Mouse (Mus musculus): ENCODE measurements around the gene Gfy.
"Not testable (repeated sequence)": the region's sequence is repeated elsewhere in the genome, so short reads cannot be mapped to it uniquely, and the experiment has no call there.

Gfy gene

GRCm38 (mm10) chr7:45165701-45166100 is 13.7 kb downstream of the Gfy start:
- DNase-seq, result no peak

DNA sequence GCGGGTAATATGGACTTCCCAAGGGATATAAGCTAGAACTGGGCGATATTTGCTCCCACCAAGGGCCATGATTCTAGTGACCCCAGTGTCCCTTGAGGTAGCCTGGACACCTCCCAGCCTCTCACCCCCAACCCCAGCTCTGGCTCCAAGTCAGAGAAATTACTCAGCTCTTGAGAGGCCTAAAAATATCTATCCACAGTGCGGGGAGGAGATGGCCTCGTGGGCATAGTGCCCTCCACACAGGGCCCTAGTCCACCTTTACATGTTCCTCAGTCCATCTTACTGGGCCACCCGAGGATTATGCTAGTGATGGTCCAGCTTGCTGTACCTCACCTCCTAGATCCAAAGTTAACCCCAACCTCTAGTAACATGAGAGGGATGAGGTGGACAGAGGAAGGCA is 14.5 kb downstream of the Gfy start:
- no peak for DNase-seq

DNA sequence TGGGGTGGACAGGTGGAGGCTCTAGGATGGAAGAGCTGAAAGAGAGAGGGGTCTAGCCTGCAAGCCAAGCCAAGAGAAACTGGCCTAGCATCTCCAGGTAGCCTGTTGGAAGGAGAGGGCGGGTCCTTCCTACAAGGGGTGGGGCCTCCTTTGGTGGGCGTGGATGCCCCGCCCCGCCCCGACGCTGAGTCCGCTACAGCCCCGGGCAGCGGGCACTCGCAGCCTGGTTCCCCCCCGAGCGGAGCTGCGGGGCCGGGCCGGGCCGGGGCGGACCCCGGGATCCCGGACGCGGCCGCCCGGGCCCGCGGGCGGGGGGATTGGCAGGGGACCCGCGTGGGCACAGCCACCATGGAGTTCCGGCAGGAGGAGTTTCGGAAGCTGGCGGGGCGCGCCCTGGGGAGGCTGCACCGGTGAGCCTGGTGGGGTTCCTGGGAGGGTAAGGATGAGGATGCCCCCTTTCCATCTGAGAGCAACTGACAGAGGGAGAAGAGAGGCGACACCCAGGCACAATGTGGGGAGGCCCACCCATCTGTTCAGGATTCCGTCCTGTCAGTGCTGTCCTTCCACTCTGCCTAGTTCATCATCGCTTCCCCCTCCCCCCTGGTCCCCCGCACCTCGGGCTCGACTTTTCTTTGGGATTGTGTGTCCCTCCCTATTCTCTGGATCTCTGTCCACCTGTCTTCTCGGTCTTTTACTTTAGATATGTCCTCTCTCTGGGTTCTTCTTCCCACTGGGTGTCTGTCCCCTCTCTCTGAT is 15.5 kb downstream of the Gfy start, which contains the start of gene Slc17a7:
Gene Slc17a7, plus strand, starts transcription at position 215 of the 756 bp plus-strand sequence.
- peak; percentile 30 to 37 for DNase-seq

- no peak for DNase-seq
Measured at GRCm38 (mm10) chr7:45162996-45163615, 16.3 kb downstream of the Gfy start.

- DNase-seq, result no peak
Measured at GRCm38 (mm10) chr7:45162551-45162950, 16.8 kb downstream of the Gfy start.

GRCm38 (mm10) chr7:45161612-45162473 is 17.5 kb downstream of the Gfy start:
- DNase-seq, result peak; percentile 84 to 89

DNA sequence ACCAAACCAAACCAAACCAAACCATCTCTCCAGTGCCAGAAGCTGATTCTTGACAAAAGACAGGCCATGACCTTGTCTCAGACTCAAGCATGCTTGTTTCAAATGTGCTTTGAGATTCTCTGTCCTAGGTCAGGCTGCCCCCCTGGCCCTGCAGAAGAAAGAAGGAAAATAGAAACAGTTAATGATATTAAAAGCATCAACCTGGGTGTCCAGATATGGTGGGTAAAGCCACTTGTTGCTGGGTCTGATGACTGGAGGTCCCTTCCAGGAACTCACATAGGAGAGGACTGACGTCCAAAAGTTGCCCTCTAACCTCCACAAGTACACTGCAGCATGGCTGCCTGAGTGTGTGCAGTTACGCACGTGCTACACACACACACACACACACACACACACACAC is 18.5 kb downstream of the Gfy start:
- DNase-seq, result no peak

DNA sequence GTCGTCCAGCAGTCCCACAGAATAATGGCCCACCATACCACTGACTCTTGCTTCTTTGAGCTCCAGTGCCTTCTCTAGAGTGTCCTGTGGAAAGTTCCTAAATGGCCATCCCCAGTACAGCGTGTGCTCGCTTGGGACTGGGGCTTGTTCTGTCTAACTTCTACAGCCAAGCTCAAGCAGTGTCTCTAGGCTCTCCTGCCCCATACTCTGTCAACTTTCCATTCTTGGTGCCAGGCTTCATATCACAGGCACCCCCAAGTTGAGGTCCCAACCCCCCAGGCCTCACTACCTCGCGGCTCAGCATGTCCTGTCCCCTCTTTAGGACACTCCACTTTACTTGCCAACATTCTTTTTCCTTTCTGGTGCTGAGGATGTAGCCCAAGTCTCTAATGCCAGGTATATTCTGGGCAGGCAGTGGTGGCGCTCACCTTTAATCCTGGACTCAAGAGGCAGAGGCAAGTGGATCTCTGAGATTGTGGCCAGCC is 19.0 kb downstream of the Gfy start:
- no peak for DNase-seq

DNA sequence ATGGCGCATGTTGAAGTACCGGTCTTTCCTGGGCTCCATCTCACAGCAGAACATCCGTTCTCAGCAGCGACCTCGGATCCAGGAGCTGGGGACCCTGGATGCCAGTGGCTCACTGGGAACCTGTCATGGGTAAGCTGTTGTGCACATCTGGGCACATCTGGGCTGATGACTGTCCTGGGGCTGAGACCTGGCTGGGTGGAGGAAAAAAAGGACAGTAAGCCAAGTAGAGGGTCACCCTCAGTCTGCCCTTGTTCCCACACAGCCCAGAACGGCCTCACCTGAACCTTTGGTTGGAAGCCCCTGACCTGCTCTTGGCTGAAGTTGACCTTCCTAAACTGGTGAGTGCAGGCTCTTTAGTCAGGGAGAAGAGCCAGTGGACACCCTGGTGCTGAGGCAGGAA is 20.4 kb downstream of the Gfy start:
- no peak for DNase-seq

DNA sequence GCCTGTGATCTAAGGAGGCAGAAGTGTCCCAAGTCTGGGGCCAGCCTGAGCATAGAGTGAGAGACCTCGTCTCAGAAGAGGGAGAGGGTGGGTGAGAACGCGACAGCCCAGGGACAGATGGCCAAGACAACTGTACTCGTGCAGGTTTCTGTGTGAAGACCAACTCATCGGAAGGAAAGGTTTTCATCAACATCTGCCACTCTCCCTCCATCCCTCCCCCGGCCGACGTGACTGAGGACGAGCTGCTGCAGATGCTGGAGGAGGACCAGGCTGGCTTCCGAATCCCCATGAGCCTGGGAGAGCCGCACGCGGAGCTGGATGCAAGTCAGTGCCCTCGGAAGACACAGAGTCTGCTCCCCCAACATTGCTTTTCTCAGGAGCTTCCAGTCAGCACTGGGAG is 21.9 kb downstream of the Gfy start:
- no peak for DNase-seq

- no peak for DNase-seq
Measured at GRCm38 (mm10) chr7:45156206-45156605, 23.2 kb downstream of the Gfy start.

GRCm38 (mm10) chr7:45155590-45155989 is 23.8 kb downstream of the Gfy start:
- DNase-seq, result no peak

DNA sequence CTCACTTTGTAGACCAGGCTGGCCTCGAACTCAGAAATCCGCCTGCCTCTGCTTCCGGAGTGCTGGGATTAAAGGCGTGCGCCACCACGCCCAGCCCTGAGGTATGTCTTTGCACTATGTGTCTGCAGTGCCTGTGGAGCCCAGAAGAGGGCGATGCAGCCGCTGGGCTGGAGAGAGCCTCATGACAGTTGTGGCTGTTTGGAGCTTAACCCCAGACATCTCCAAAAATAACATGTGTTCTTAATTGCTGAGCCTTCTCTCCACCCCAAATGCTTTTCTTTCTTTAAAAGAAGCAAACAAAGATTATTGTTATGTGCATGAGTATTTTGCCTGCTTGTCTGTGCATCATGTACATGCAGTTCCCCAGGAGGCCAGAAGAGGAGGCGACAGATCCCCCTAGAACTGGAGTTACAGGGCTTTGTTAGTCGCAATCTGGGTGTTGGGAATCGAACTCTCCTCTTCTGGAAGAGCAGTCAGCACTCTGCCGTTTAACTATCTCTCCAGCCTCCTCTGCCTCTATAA is 24.3 kb downstream of the Gfy start:
- DNase-seq, result peak in 1 of 2 experiments; percentile 48

GRCm38 (mm10) chr7:45154096-45154992 is 25.0 kb downstream of the Gfy start, which contains the start of the genes Pih1d1 and Aldh16a1:
Gene Pih1d1 (plus strand): TSS chr7:45154303.
Gene Aldh16a1 (minus strand): TSS chr7:45154584.
- peak; percentile 96 to 97 for DNase-seq

DNA sequence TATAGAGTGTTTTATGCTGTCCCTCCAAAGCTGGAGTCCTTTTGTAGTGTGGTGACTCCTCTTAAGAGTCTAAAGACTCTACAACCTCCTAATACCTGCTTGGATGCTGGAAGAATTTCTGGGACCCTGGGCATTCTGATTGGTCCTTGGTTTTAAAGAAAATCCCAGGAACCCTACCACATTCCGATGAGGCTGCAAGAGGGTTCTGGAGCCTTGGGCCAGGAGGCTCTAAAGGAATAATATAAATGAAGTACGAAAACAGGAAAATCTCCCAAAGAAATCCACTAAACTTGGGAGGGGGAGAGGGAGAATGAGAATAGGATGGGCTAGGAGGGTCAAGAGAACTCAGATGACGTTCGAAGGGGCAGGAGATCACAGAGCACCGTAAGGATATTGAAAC is 25.8 kb downstream of the Gfy start:
- DNase-seq, result no peak

- not testable (repeated sequence) for DNase-seq
Measured at GRCm38 (mm10) chr7:45153052-45153451, 26.3 kb downstream of the Gfy start.

GRCm38 (mm10) chr7:45151303-45151702 is 28.1 kb downstream of the Gfy start:
- DNase-seq, result peak; percentile 62 to 68

GRCm38 (mm10) chr7:45150321-45150720 is 29.0 kb downstream of the Gfy start:
- no peak for DNase-seq

DNA sequence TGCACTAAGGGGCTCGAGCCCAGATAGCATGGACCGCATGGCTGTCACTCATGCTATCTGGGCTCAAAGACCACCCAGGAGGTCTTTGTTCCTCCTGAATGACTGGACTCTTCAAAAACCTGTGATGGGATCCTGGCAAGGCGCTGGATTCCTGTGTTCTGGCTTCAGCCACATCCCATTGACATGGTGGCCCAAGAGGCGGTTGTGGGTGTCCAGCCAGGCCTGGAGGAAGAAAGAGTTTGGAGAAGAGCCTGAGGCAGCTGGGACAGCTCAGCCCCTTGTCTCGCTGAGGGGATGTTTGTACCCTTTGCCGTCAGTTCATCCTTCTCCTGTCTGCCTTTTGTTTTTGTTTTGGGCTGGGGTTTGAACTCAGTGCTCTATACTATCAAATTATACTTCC is 29.8 kb downstream of the Gfy start:
- DNase-seq, result peak in 1 of 2 experiments; percentile 53

GRCm38 (mm10) chr7:45148534-45149098 is 30.8 kb downstream of the Gfy start:
- no peak for DNase-seq

DNA sequence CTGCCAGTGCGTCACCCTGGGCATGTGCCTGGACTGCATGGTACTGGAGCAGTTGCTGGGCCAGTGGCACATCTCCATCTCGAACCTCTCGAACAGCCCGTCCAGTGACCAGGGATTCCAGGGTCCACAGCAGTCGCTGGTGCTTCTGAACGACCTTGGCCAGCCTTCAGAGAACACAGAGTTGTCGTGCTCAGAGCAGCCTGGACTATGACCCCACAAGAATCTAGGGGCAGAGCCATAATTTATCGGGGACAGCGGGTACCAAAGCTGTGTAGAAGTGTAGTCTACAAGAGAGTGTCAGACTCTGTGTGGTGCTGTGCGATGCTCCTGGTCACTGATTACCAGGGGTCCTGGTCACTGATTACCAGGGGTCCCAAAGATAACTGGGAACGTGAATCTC is 31.5 kb downstream of the Gfy start:
- no peak for DNase-seq

Measured in lung, adult 18-20 months (tissue).